ENCODE assay signal across 26 mouse cellular contexts in the genomic region with DNA sequence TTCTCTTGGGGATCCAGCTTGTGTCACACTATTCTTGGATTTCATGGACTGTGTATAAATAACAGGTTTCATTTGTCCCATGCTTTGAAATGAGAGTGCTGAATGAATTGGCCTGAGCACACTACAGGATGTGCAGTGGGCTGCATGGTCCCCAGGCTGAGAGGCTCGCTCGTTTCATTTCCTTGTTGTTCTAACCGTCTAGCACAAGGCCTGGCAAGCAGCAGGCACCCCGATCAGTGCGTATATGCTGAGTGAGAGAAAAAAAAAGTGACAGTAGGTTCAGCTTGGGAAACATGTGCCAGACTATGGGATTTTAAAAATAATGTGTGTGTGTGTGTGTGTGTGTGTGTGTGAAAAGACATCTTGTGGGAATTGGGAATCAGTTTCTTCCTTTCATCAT.
DNase-seq lines count a peak whose midpoint lies in the region; ATAC-seq and TF ChIP-seq lines count a peak whose summit lies in the region.
"Had no signal": no experiment of that assay in that cellular context is flagged by ENCODE, and none has a peak within 500 bp of the region (broad histone marks: within the 10 kb centered on the region; RNA-seq: fewer than 3 reads in every experiment).

No protein-coding gene starts in this region.

- H3K4me3 ChIP-seq in forebrain, embryonic 10.5 days = no peak overlapping the region
- H3K4me3 ChIP-seq in forebrain, embryonic 11.5 days (ENCODE audit: low read depth, low read length) = no peak overlapping the region
- H3K4me3 ChIP-seq in forebrain, postnatal 0 days (ENCODE audit: low read depth, low read length) = no peak overlapping the region
- no peak overlapping the region for H3K4me3 ChIP-seq in forebrain, embryonic 12.5 days (replicated peaks)
- H3K4me3 ChIP-seq: embryonic facial prominence, embryonic 15.5 days; hindbrain, embryonic 12.5 days; hindbrain, embryonic 15.5 days had no signal

- TF ChIP-seq CTCF in forebrain, postnatal 0 days (IDR thresholded peaks at IDR 0.05; ENCODE audit: low read depth) = no peak

- H3K9ac ChIP-seq in forebrain, embryonic 11.5 days (ENCODE audit: low read length) = no peak overlapping the region
- no peak overlapping the region for H3K9ac ChIP-seq in forebrain, postnatal 0 days
- H3K9ac ChIP-seq in forebrain, embryonic 12.5 days = no peak overlapping the region
- H3K9ac ChIP-seq: embryonic facial prominence, embryonic 15.5 days; hindbrain, embryonic 12.5 days; hindbrain, embryonic 15.5 days had no signal

- H3K9me3 ChIP-seq in forebrain, embryonic 10.5 days = no peaks in the 10 kb centered on the region
- no peaks in the 10 kb centered on the region; the same call in 1 of the 2 replicates for H3K9me3 ChIP-seq in forebrain, embryonic 11.5 days (ENCODE audit: control insufficient read depth, low read length)
- no peaks in the 10 kb centered on the region for H3K9me3 ChIP-seq in forebrain, postnatal 0 days (ENCODE audit: low read length)
- H3K9me3 ChIP-seq in forebrain, embryonic 12.5 days = no peaks in the 10 kb centered on the region
- H3K9me3 ChIP-seq: embryonic facial prominence, embryonic 15.5 days; hindbrain, embryonic 12.5 days; hindbrain, embryonic 15.5 days had no signal

- no peak overlapping the region for H3K4me2 ChIP-seq in forebrain, embryonic 11.5 days (ENCODE audit: low read depth, low read length, severe bottlenecking)
- no peak overlapping the region for H3K4me2 ChIP-seq in forebrain, postnatal 0 days (ENCODE audit: low read depth)
- no peak overlapping the region for H3K4me2 ChIP-seq in forebrain, embryonic 12.5 days
- H3K4me2 ChIP-seq: embryonic facial prominence, embryonic 15.5 days; heart, embryonic 11.5 days; hindbrain, embryonic 12.5 days; hindbrain, embryonic 15.5 days had no signal

- 0 out of 2 replicates have a peak overlapping the region, but pooled peaks have one; percentile 40 for H3K27ac ChIP-seq in forebrain, embryonic 10.5 days
- no peak overlapping the region for H3K27ac ChIP-seq in forebrain, embryonic 11.5 days (ENCODE audit: low read depth, low read length)
- H3K27ac ChIP-seq in forebrain, postnatal 0 days (ENCODE audit: low read depth, low read length) = no peak overlapping the region
- no peak overlapping the region for H3K27ac ChIP-seq in forebrain, embryonic 12.5 days
- H3K27ac ChIP-seq: embryonic facial prominence, embryonic 15.5 days; hindbrain, embryonic 12.5 days; hindbrain, embryonic 15.5 days had no signal

- DNase-seq in forebrain, embryonic 10.5 days (ENCODE audit: extremely low spot score, low spot score) = no peak
- DNase-seq in forebrain, embryonic 11.5 days (ENCODE audit: low spot score) = no peak
- peak; percentile 44 for DNase-seq in forebrain, postnatal 0 days
- DNase-seq in right cerebral cortex, postnatal 4 days = peak; percentile 17
- DNase-seq in right cerebral cortex, adult 18-20 months = no peak
- DNase-seq in cerebellum, adult 8-10 months = no peak
- DNase-seq: adrenal gland, postnatal 10 days; adrenal gland, postnatal 36 days; B cell, adult 2 months; cerebellum, adult 11 months; cerebellum, adult 2 months; cerebellum, postnatal 10 days; cerebellum, postnatal 36 days; embryo, embryonic 11 days; gastrocnemius, postnatal 10 days; gastrocnemius, postnatal 36 days; heart, adult 11 months had no signal

- H3K36me3 ChIP-seq in forebrain, embryonic 10.5 days (replicated peaks) = no peaks in the 10 kb centered on the region
- no peaks in the 10 kb centered on the region for H3K36me3 ChIP-seq in forebrain, embryonic 11.5 days (ENCODE audit: control insufficient read depth, insufficient read depth, low read length)
- H3K36me3 ChIP-seq in forebrain, postnatal 0 days (ENCODE audit: insufficient read depth) = no peaks in the 10 kb centered on the region
- H3K36me3 ChIP-seq in forebrain, embryonic 12.5 days (replicated peaks) = no peaks in the 10 kb centered on the region
- H3K36me3 ChIP-seq: embryonic facial prominence, embryonic 15.5 days; G1E; hindbrain, embryonic 12.5 days; hindbrain, embryonic 15.5 days had no signal

- 82% methylated on average over 5 of the region's 5 CpGs for WGBS in forebrain, embryonic 10.5 days
- whole genome bisulfite sequencing in forebrain, embryonic 11.5 days = 75% methylated on average over 5 of the region's 5 CpGs
- WGBS in forebrain, postnatal 0 days = 34% methylated on average over 5 of the region's 5 CpGs
- WGBS in forebrain, embryonic 12.5 days = 70% methylated on average over 5 of the region's 5 CpGs

- H3K4me1 ChIP-seq in forebrain, embryonic 10.5 days = peaks cover 45% of the 10 kb centered on the region
- peaks cover 4% of the 10 kb centered on the region for H3K4me1 ChIP-seq in forebrain, embryonic 11.5 days (replicated peaks; ENCODE audit: control insufficient read depth, insufficient read depth, low read length)
- peaks cover 4% of the 10 kb centered on the region; the same call in 1 of the 2 replicates for H3K4me1 ChIP-seq in forebrain, postnatal 0 days (ENCODE audit: insufficient read depth)
- peaks cover 22% of the 10 kb centered on the region for H3K4me1 ChIP-seq in forebrain, embryonic 12.5 days

- no peak for ATAC-seq in forebrain, embryonic 11.5 days (replicated peaks; ENCODE audit: low FRiP score)
- ATAC-seq in forebrain, postnatal 0 days = peak; percentile 77
- no peak for ATAC-seq in forebrain, embryonic 12.5 days (ENCODE audit: low FRiP score)
- ATAC-seq: intestine, postnatal 0 days; Patski had no signal

- peaks cover 22% of the 10 kb centered on the region for H3K27me3 ChIP-seq in forebrain, embryonic 10.5 days (ENCODE audit: poor library complexity, severe bottlenecking)
- no peaks in the 10 kb centered on the region for H3K27me3 ChIP-seq in forebrain, embryonic 11.5 days (ENCODE audit: control insufficient read depth, insufficient read depth, low read length)
- H3K27me3 ChIP-seq in forebrain, postnatal 0 days (ENCODE audit: insufficient read depth, low read length) = no peaks in the 10 kb centered on the region
- no peaks in the 10 kb centered on the region; the same call in none of the 2 replicates for H3K27me3 ChIP-seq in forebrain, embryonic 12.5 days
- H3K27me3 ChIP-seq: CH12.LX; embryonic facial prominence, embryonic 15.5 days; hindbrain, embryonic 12.5 days; Patski had no signal

Comparison
In these comparisons a context has a peak if more than half of its experiments do, and no peak if none do; other contexts are left out.
1. DNase-seq: peak in forebrain, postnatal 0 days (single experiment) and right cerebral cortex, postnatal 4 days (single experiment); none in forebrain, embryonic 10.5 days (single experiment), forebrain, embryonic 11.5 days (single experiment), right cerebral cortex, adult 18-20 months (single experiment) and cerebellum, adult 8-10 months (single experiment).